Mouse (Mus musculus) liver, embryonic 13.5 days (tissue): ENCODE measurements at regions not wholly inside any gene's neighbourhood (a gene's known extent, or its start where the extent isn't known, plus 50 kb on each side); places are given as distances from the start of the nearest gene placed in this dataset. TPM values are rescaled to one million over a fixed set of nuclear protein-coding genes. Genes with fewer than 3 reads are reported as not detected.

Source experiments
- microRNA-seq: library from miRNA; unstranded; fragments of <30 nt; microRNA quantifications from one replicate; pipeline ENCODE4, GENCODE M21; 2016

Small RNA genes lying in the stretch of these regions (microRNA-seq; reads per million reads assigned to microRNA genes)
- gene Gm23177, result not detected
